Mouse (Mus musculus) olfactory bulb, adult 2 months (tissue): ENCODE results near the gene Mospd3.

Experiments
- CTCF ChIP-seq: fragments of 200-500 bp; IDR thresholded peaks from 2 replicates; pipeline ENCODE4 v1.5.1; 2012; ENCODE audit warnings: low read depth, mild to moderate bottlenecking, low read length, moderate library complexity; ENCODE audit not compliant: insufficient read depth
- POLR2A ChIP-seq: fragments of 200-500 bp; IDR thresholded peaks from 2 replicates; pipeline ENCODE4 v1.6.1; 2012; ENCODE audit warnings: mild to moderate bottlenecking, low read depth, low read length, moderate library complexity; ENCODE audit not compliant: insufficient read depth

DNA sequence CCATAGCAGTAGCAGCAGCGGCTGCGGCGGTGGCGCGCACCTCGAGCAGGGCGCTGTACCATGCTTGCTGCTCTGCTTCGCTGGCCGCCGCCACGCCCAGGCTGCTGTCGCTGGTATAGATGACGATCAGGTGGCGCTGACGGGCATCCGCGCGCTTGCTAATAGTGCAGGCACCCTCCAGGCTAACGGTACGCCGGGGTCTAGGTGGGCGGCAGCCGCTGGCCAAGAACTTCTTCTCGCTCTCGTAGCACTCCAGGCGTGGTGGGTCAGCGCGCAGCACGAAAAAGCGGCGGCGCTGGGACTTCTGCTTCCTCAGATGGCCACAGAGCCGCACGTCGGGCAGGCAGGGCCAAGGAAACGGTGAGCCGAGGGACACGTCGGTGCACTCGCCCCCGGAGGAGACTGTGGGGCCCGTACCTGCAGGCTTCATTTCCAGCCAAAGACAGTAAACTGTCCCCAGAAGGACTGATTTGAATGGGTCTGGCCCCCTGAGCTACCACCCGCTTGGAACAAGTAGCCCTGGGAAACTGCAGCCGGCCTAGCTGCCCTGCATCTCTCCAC lies 44.3 kb upstream of the Mospd3 start:
- TF ChIP-seq POLR2A (no peak), CTCF (no peak)
